In the genomic region with DNA sequence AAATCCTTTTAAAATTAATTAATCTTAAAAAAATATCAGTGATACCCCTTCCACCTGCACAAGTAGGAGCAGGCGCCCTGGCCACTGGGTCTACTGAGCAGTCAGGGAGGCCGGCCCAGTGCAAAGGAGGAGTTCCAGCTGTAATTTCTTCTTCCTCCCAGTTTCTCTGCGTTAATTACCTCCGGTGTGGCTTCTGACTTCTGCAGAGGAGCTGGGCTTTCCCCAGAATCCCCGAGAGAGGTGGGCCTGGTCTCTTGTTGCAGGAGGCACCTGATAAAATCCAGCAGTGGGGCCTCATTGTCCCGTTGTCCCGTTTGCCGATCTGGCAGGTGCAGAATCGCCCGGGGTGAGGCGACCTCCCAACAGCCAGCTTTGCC, we compare ENCODE assay signal across 8 mouse cellular contexts. TPM values are rescaled to one million over a fixed set of nuclear protein-coding genes. Genes with fewer than 3 reads are reported as not detected.
DNase-seq lines count a peak whose midpoint lies in the region; ATAC-seq and TF ChIP-seq lines count a peak whose summit lies in the region.

No protein-coding gene starts in this region.

- H3K9ac ChIP-seq in heart, embryonic 15.5 days: peak overlapping the region; percentile 30; the same call in 1 of the 2 replicates
- H3K9ac ChIP-seq in hindbrain, embryonic 14.5 days: peak overlapping the region; percentile 34; the same call in 1 of the 2 replicates
- peak overlapping the region; percentile 29; the same call in 1 of the 2 replicates for H3K9ac ChIP-seq in midbrain, postnatal 0 days (replicated peaks; ENCODE audit: low read length, poor library complexity, severe bottlenecking)

- WGBS in heart, embryonic 15.5 days: 13% methylated on average over 11 of the region's 11 CpGs
- 10% methylated on average over 11 of the region's 11 CpGs for WGBS in hindbrain, embryonic 14.5 days
- 16% methylated on average over 11 of the region's 11 CpGs for WGBS in midbrain, postnatal 0 days

- TF ChIP-seq CTCF in midbrain, postnatal 0 days (IDR thresholded peaks at IDR 0.05): no peak

- no peaks in the 10 kb centered on the region for H3K9me3 ChIP-seq in heart, embryonic 15.5 days (replicated peaks)
- no peaks in the 10 kb centered on the region for H3K9me3 ChIP-seq in hindbrain, embryonic 14.5 days (ENCODE audit: control insufficient read depth, low read length)
- no peaks in the 10 kb centered on the region for H3K9me3 ChIP-seq in midbrain, postnatal 0 days (ENCODE audit: low read length)

- no peak for DNase-seq in heart, postnatal 4 days
- DNase-seq in R1 (ENCODE audit: low read depth, low spot score): peak; percentile 35
- no peak for DNase-seq in hindbrain, embryonic 14.5 days (ENCODE audit: low spot score)
- no peak for DNase-seq in midbrain, postnatal 0 days (ENCODE audit: low spot score)
- DNase-seq in gastrocnemius, postnatal 4 days (ENCODE audit: low spot score in 2 of 2): no peak
- no peak for DNase-seq in gastrocnemius, postnatal 10 days

- no peak for ATAC-seq in heart, embryonic 15.5 days (replicated peaks; ENCODE audit: insufficient number of reproducible peaks, insufficient read depth, low FRiP score, low read depth)
- no peak for ATAC-seq in hindbrain, embryonic 14.5 days (ENCODE audit: low FRiP score)
- ATAC-seq in midbrain, postnatal 0 days (ENCODE audit: low FRiP score): no peak
- no peak for ATAC-seq in erythroid progenitor cell, adult 5-6 weeks (replicated peaks; ENCODE audit: low FRiP score, poor library complexity, severe bottlenecking)

- peak overlapping the region; percentile 78 for H3K4me2 ChIP-seq in heart, embryonic 15.5 days
- peak overlapping the region; percentile 47 for H3K4me2 ChIP-seq in hindbrain, embryonic 14.5 days (replicated peaks)
- H3K4me2 ChIP-seq in midbrain, postnatal 0 days (ENCODE audit: low read depth, low read length, poor library complexity, severe bottlenecking): peak overlapping the region; percentile 40

- peak overlapping the region; percentile 64 for H3K27ac ChIP-seq in heart, embryonic 15.5 days
- peak overlapping the region; percentile 84 for H3K27ac ChIP-seq in hindbrain, embryonic 14.5 days
- peak overlapping the region; percentile 78 for H3K27ac ChIP-seq in midbrain, postnatal 0 days (ENCODE audit: low read depth, low read length)

- peak overlapping the region; percentile 40 for H3K4me3 ChIP-seq in heart, embryonic 15.5 days
- no peak overlapping the region; the same call in 1 of the 2 replicates for H3K4me3 ChIP-seq in hindbrain, embryonic 14.5 days (replicated peaks; ENCODE audit: low read length)
- peak overlapping the region; percentile 14; the same call in 1 of the 2 replicates for H3K4me3 ChIP-seq in midbrain, postnatal 0 days (ENCODE audit: low read depth, low read length)

- H3K27me3 ChIP-seq in heart, embryonic 15.5 days: peaks cover 7% of the 10 kb centered on the region
- H3K27me3 ChIP-seq in hindbrain, embryonic 14.5 days (ENCODE audit: control insufficient read depth, insufficient read depth, low read length): no peaks in the 10 kb centered on the region; the same call in 1 of the 2 replicates
- H3K27me3 ChIP-seq in midbrain, postnatal 0 days (ENCODE audit: insufficient read depth, low read length): no peaks in the 10 kb centered on the region

- H3K4me1 ChIP-seq in heart, embryonic 15.5 days (replicated peaks): peaks cover 28% of the 10 kb centered on the region
- H3K4me1 ChIP-seq in hindbrain, embryonic 14.5 days (replicated peaks; ENCODE audit: control insufficient read depth, insufficient read depth, low read length): peaks cover 57% of the 10 kb centered on the region
- peaks cover 13% of the 10 kb centered on the region; the same call in 1 of the 2 replicates for H3K4me1 ChIP-seq in midbrain, postnatal 0 days (ENCODE audit: insufficient read depth, low read length)

- H3K36me3 ChIP-seq in heart, embryonic 15.5 days: no peaks in the 10 kb centered on the region
- H3K36me3 ChIP-seq in hindbrain, embryonic 14.5 days (replicated peaks; ENCODE audit: control insufficient read depth, insufficient read depth): no peaks in the 10 kb centered on the region
- no peaks in the 10 kb centered on the region for H3K36me3 ChIP-seq in midbrain, postnatal 0 days (ENCODE audit: insufficient read depth, low read length)

RNA-seq across cellular contexts. Expression of gene Gm11733, which starts 1.9 kb away (rescaled TPM):
- not detected in 2 replicates for polyA plus RNA-seq in heart, embryonic 15.5 days (2015; fragmentation: Nextera tagmentation; extraction: Ambion mirVana)
- not detected for total RNA-seq in heart, postnatal 4 days (2021)
- polyA plus RNA-seq in hindbrain, embryonic 14.5 days (2014; fragmentation: Nextera tagmentation; extraction: Ambion mirVana): not detected in 2 replicates
- total RNA-seq in midbrain, postnatal 0 days (2014; rRNA removed): 0.38 TPM in 1 of 2 replicates, not detected in the other
- polyA plus RNA-seq in midbrain, postnatal 0 days (2015; fragmentation: Nextera tagmentation; extraction: Ambion mirVana): 0.07 TPM in 1 of 2 replicates, not detected in the other
- not detected in 2 replicates for total RNA-seq in erythroid progenitor cell, adult 5-6 weeks (2015; ENCODE audit: low replicate concordance)
- not detected in 2 replicates for total RNA-seq in erythroid progenitor cell, adult 5-6 weeks (2017; ENCODE audit: low replicate concordance)
- not detected for total RNA-seq in gastrocnemius, postnatal 4 days (2021)
- total RNA-seq in gastrocnemius, postnatal 10 days (2021): not detected
